Mouse (Mus musculus): Measurements from ENCODE around the gene Sgtb.
A peak's percentile ranks its signal among the peaks of the same experiment; 100 is the strongest.

The Sgtb gene

GRCm38 (mm10) chr13:104109816-104110521, 428 bp downstream of the Sgtb start:
- peak; percentile 32 to 42 for DNase-seq (ENCODE audit: low spot score in 2 of 2)

- DNase-seq (ENCODE audit: low spot score in 2 of 2) = no peak
Measured at GRCm38 (mm10) chr13:104110526-104110925, 985 bp downstream of the Sgtb start.

- DNase-seq (ENCODE audit: low spot score in 2 of 2) = no peak
Measured at GRCm38 (mm10) chr13:104112266-104112900, 2.8 kb downstream of the Sgtb start.

GRCm38 (mm10) chr13:104113782-104114181, 4.2 kb downstream of the Sgtb start:
- no peak for DNase-seq (ENCODE audit: low spot score in 2 of 2)

GRCm38 (mm10) chr13:104114827-104115226, 5.3 kb downstream of the Sgtb start:
- peak in 1 of 2 experiments; percentile 69 for DNase-seq (ENCODE audit: low spot score in 2 of 2)

- DNase-seq (ENCODE audit: low spot score in 2 of 2) = no peak
Measured at GRCm38 (mm10) chr13:104122078-104122840, 12.7 kb downstream of the Sgtb start.

GRCm38 (mm10) chr13:104123662-104124381, 14.3 kb downstream of the Sgtb start:
- no peak for DNase-seq (ENCODE audit: low spot score in 2 of 2)

GRCm38 (mm10) chr13:104132561-104132960, 23.0 kb downstream of the Sgtb start:
- DNase-seq (ENCODE audit: low spot score in 2 of 2) = no peak

- no peak for DNase-seq (ENCODE audit: low spot score in 2 of 2)
Measured at GRCm38 (mm10) chr13:104134510-104135085, 25.1 kb downstream of the Sgtb start.

GRCm38 (mm10) chr13:104139369-104140209, 30.0 kb downstream of the Sgtb start:
- peak; percentile 71 to 76 for DNase-seq (ENCODE audit: low spot score in 2 of 2)

- no peak for DNase-seq (ENCODE audit: low spot score in 2 of 2)
Measured at GRCm38 (mm10) chr13:104144871-104145270, 35.3 kb downstream of the Sgtb start.

GRCm38 (mm10) chr13:104145646-104146045, 36.1 kb downstream of the Sgtb start:
- no peak for DNase-seq (ENCODE audit: low spot score in 2 of 2)

GRCm38 (mm10) chr13:104154180-104154579, 44.6 kb downstream of the Sgtb start:
- no peak for DNase-seq (ENCODE audit: low spot score in 2 of 2)

GRCm38 (mm10) chr13:104155106-104155505, 45.6 kb downstream of the Sgtb start:
- DNase-seq (ENCODE audit: low spot score in 2 of 2) = no peak

GRCm38 (mm10) chr13:104155686-104156085, 46.1 kb downstream of the Sgtb start:
- no peak for DNase-seq (ENCODE audit: low spot score in 2 of 2)

GRCm38 (mm10) chr13:104171711-104172110, 62.2 kb downstream of the Sgtb start:
- no peak for DNase-seq (ENCODE audit: low spot score in 2 of 2)

- no peak for DNase-seq (ENCODE audit: low spot score in 2 of 2)
Measured at GRCm38 (mm10) chr13:104172498-104172897, 63.0 kb downstream of the Sgtb start.

GRCm38 (mm10) chr13:104176874-104177273, 67.3 kb downstream of the Sgtb start:
- DNase-seq (ENCODE audit: low spot score in 2 of 2) = no peak

- peak; percentile 21 to 85 for DNase-seq (ENCODE audit: low spot score in 2 of 2)
Measured at GRCm38 (mm10) chr13:104177796-104178649, 68.5 kb downstream of the Sgtb start, which contains the start of gene Trappc13. Gene Trappc13, minus strand, starts transcription at chr13:104178469.
